Mouse (Mus musculus) cortical plate, adult 2 months (tissue): ENCODE results near the gene Sstr2. TPM values are rescaled to one million over a fixed set of nuclear protein-coding genes. Genes with fewer than 3 reads are reported as not detected.

Experiments
- H3K27ac ChIP-seq: fragments of 200-500 bp; 2 replicates; pipeline ENCODE4 v1.5.1; 2012; ENCODE audit warnings: low read length, control low read depth, inconsistent platforms; ENCODE audit not compliant: insufficient read depth
- H3K4me1 ChIP-seq: fragments of 200-500 bp; 2 replicates; pipeline ENCODE4 v1.6.1; 2011; ENCODE audit warnings: low read length; ENCODE audit not compliant: control insufficient read depth, insufficient read depth
- H3K4me3 ChIP-seq: fragments of 200-500 bp; 2 replicates; pipeline ENCODE4 v1.5.1; 2011; ENCODE audit warnings: mild to moderate bottlenecking, low read length, control low read depth; ENCODE audit not compliant: insufficient read depth
- CTCF ChIP-seq: fragments of 200-500 bp; IDR thresholded peaks from 2 replicates; pipeline ENCODE4 v1.5.1; 2011; ENCODE audit warnings: mild to moderate bottlenecking, control low read depth, low read length; ENCODE audit not compliant: insufficient read depth; ENCODE audit errors: extremely low read depth
- POLR2A ChIP-seq: fragments of 200-500 bp; IDR thresholded peaks from 2 replicates; pipeline ENCODE4 v1.6.1; 2011; ENCODE audit warnings: mild to moderate bottlenecking, low read length, control low read depth; ENCODE audit not compliant: insufficient read depth; ENCODE audit errors: extremely low read depth
- polyA plus RNA-seq: library from polyadenylated mRNA; depleted of rRNA; stranded (reverse); fragments of >200 nt; gene quantifications from 2 replicates; pipeline ENCODE4 v1.2.3, GENCODE M21; 2012; rRNA removed

Gene Sstr2
- 27.3 and 31.9 TPM in 2 replicates for polyA plus RNA-seq

DNA sequence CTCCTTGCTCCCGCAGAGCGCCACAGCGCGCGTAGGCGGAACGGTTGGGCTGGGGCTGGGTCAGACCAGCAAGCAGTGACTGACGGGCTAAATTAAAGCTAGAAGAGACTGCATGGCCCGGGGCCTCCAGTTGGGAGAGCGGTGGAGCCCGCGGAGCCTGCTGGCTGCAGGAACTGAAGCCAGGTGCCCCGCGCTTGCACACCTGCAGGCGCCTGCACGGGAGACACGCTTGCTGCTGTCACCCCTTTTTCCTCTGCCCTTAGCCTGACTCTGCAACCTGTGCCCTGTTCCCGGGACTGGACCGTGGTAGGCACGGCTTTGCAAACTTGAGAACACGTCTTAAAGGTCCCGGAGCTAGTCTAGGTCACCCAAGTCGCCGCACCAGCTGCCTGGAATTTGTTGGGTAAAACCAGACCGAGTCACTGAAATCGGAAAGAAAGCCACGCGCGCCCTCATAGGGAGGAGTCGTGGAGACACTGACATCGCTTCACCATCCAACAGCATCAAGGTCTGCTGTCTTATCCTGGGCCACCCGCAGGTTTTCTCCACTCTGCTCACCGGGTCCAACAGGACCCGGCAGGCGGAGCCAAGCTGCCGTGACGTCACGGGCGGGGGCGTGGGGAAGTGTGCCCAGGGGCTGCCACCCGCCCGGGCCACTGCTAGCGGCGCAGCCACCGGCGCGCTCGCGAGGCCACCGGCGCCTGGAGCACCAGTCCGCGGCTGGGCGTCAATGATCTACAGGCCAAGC, at the start of gene Sstr2:
Gene Sstr2 (plus strand): TSS at position 671 of the 748 bp plus-strand sequence.
- no peak for TF ChIP-seq CTCF
- TF ChIP-seq POLR2A = peak; percentile 42; the same call in 1 of the 2 replicates
- Histone ChIP-seq H3K4me3 (peak within 1 kb of the TSS; percentile 97), H3K4me1 (no peaks in the 10 kb centered on the region), H3K27ac (0 out of 2 replicates have a peak within 1 kb of the TSS, but pooled peaks have one; percentile 42)

DNA sequence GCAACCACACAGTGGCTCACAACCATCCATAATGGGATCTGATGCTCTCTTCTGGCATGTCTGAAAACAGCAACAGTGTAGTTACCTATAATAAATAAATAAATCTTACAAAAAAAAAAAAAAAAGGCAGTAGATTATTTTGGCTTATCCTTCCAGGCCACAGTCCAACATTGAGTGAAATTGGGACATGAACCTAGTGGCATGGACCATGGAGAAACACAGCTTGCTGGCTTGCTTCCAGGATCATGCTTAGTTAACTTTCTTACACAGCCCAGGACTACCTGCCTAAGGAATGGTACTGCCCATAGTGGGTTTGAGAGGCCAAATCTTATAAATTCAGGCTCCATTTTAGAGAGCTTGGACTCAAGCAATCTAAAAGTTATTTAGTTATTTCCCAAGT, 47.5 kb upstream of the Sstr2 start:
- Histone ChIP-seq H3K4me3 (no peak overlapping the region), H3K27ac (no peak overlapping the region), H3K4me1 (no peaks in the 10 kb centered on the region)
- TF ChIP-seq POLR2A (no peak), CTCF (no peak)

DNA sequence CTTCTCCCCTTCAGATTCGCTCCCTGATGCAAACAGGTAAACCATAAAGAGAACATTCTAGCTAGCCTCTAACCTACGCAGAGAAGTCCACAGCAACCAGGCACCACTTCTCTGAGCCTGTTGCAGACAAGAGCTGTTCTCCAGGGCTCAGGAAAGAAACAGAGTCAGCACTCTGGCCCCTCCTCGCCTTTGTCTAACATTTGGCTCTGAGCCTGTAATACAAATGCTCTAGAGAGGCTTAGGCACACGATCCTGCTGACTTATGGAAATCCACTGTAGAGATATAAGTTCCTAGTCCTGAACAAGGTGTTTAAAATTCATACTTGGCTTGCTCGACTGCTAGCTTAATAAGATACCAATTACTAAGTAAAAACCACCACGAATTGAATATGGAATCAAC, 46.5 kb upstream of the Sstr2 start:
- no peak overlapping the region for H3K27ac ChIP-seq
- H3K4me3 ChIP-seq = no peak overlapping the region
- H3K4me1 ChIP-seq = no peaks in the 10 kb centered on the region
- no peak for TF ChIP-seq POLR2A
- TF ChIP-seq CTCF = no peak

DNA sequence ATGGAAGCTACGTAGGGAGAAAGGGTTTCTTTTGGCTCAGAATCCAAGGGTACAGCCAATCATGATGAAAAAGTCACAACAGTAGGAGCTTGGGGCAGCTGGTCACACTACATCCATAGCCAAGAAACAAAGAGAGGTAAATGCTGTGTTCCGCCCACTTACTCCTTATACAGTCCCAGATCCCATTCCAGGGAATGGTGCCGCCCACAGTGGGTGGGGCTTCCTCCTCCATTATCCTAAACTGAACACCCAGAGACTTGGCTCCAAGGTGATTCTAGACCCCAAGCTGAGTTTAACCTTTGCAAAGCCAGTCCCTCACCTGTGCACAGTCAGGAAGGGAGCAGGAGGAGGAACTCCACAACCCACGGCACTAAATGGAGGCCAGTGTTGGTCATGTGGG, 41.9 kb upstream of the Sstr2 start:
- TF ChIP-seq POLR2A (no peak), CTCF (no peak)
- H3K4me3 ChIP-seq = no peak overlapping the region
- H3K27ac ChIP-seq = no peak overlapping the region
- H3K4me1 ChIP-seq = no peaks in the 10 kb centered on the region

DNA sequence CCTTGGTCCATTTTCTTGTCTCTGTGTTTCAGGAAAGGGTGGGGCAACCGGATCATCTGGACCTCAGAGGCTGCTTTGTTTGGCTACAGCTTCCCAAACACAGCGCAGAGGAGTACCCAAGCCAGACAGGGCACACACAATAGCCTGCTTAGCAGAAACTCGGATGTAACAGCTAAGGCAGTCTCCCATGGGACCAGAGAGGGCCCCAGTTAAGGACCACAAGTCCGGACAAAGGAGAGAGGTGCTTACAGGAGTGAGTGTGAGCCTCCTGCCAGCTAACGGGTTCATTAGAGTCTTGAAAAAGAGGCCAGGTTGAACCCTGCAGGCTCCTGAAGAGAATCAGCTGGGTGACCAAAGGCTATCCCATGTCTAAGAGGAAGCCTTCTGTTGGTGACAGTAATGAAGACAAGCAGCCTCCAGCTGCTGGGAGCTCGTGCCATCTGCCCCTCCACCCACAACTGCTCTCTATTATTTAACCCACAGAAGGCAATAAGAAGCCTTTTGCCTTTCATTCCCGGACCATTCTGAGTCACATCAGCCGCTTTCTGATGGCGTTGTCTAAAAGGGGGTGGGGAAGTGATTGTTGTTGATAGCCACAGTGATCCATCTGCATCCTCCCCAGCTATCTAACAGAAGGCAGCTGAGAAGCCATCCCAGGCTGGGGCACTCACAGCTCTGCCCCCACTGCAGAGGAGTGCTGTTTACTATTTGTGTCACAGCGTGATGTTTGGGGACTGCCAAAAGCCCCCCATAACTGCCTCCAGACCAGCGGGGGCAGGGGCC, 35.1 kb upstream of the Sstr2 start:
- Histone ChIP-seq H3K4me3 (no peak overlapping the region), H3K27ac (no peak overlapping the region), H3K4me1 (no peaks in the 10 kb centered on the region)
- TF ChIP-seq POLR2A = no peak
- no peak for TF ChIP-seq CTCF

DNA sequence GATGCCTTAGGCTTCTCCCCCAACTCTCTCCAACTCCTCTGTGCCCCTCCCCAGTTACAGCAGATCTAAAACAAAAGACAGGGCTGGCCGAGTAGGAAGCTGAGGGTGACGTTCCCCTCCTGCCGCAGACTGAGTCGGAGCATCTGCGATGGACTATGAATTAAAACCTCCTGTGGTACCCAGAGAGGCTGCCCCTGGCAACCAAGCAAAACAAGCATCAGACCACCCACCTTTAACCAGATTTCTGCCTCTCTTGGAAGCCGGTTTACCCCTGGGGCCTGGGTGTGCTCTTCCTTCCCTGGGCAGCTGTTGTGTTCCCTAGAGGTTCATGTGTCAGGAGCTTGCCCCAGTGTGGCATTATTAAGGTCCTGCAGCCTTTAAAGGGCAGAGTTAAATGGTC, 32.7 kb upstream of the Sstr2 start:
- no peak for TF ChIP-seq POLR2A
- TF ChIP-seq CTCF = no peak
- Histone ChIP-seq H3K27ac (no peak overlapping the region), H3K4me3 (no peak overlapping the region), H3K4me1 (no peaks in the 10 kb centered on the region)

DNA sequence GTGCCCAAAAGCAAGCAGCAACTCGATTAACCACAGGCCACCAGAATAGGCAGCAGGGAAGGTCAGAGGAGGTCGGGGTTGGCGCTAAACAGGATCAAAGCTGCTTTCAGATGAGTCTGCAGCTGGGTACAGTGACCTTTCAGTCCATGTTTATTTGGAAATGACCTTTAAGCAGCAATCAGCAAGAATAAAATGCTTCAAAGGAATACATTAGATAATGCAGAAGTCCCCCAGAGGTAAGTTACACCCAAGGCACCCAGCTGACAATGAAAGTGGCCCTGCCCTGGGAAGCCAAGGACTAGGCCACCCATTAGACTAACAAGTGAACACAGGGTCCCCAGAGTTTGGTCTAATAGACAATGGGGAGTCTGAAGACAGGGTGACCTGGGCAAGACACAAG, 30.2 kb upstream of the Sstr2 start:
- Histone ChIP-seq H3K4me1 (no peaks in the 10 kb centered on the region), H3K27ac (no peak overlapping the region), H3K4me3 (no peak overlapping the region)
- TF ChIP-seq CTCF (no peak), POLR2A (no peak)

DNA sequence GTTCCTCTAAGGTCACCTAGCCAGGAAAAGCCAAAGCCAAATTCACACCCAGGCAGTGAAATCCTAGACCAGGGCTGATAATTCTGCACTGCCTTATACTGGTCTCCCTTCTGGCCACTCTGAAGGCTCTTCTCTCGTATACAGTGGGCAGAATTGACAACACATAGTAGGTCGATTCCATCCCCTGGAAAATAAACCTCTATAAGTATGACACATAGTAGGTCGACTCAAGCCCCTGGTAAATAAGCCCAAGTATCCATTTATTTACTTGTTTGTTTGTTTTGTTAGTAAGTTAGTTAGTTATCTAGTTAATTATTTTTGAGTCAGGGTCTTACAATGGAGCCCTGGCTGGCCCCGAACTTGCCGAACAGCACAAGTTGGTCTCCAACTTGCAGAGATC, 24.0 kb upstream of the Sstr2 start:
- Histone ChIP-seq H3K4me3 (no peak overlapping the region), H3K27ac (no peak overlapping the region), H3K4me1 (no peaks in the 10 kb centered on the region)
- TF ChIP-seq CTCF (no peak), POLR2A (no peak)

DNA sequence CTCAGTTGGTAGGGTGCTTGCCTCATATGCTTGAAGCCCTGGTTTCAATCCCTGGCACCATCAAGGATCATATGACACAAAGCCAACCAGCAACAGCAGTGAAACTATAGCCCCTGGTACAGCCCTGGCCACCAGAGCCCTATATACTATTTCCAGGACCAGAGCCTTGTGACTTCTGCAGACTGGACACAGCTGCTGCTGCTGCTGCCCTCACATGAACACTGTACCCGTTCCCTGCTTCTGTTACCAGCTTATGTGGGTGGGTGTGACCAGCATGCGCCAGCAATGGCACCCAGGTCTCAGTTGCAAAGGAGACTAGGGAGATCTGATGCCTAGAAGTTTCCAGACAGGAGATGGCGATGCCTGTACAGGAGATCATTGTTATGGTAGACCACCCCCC, 21.5 kb upstream of the Sstr2 start:
- H3K27ac ChIP-seq = no peak overlapping the region
- 0 out of 2 replicates have a peak, but pooled peaks cover 1% of the 10 kb centered on the region for H3K4me1 ChIP-seq
- no peak for TF ChIP-seq CTCF
- TF ChIP-seq POLR2A = no peak
- H3K4me3 ChIP-seq = no peak overlapping the region
